Mouse (Mus musculus): ENCODE measurements at regions not wholly inside any gene's neighbourhood (a gene's known extent, or its start where the extent isn't known, plus 50 kb on each side); places are given as distances from the start of the nearest gene placed in this dataset.

- TF ChIP-seq CTCF (IDR thresholded peaks at IDR 0.05; ENCODE audit: low read depth, low read length): no peak
- no peak for TF ChIP-seq POLR2A (IDR thresholded peaks at IDR 0.05; ENCODE audit: extremely low read depth, insufficient read depth, low read length)
Measured at GRCm38 (mm10) chr13:59916166-59917044, 93.5 kb upstream of the Tut7 start.

Measured in liver, adult 2 months (tissue).